Mouse (Mus musculus) forebrain, embryonic 14.5 days (tissue): ENCODE measurements around the gene Stxbp5l. TPM values are rescaled to one million over a fixed set of nuclear protein-coding genes. Genes with fewer than 3 reads are reported as not detected.
"Not testable (repeated sequence)": the region's sequence is repeated elsewhere in the genome, so short reads cannot be mapped to it uniquely, and the experiment has no call there.

Experiments
- ATAC-seq: fragments of 200-750 bp; cut with Nextera tagmentation; 2 replicates; pipeline ENCODE4 v1.8.0; 2017; ENCODE audit warnings: mild to moderate bottlenecking, moderate library complexity
- DNase-seq: peaks from one replicate; pipeline ENCODE4 v3.0.0-alpha.2; 2015; ENCODE audit warnings: low spot score
- H3K27ac ChIP-seq: fragments of 300-500 bp; sonication (generic); 2 replicates; pipeline ENCODE4 v1.5.1; 2014; ENCODE audit warnings: low read depth, mild to moderate bottlenecking, control low read depth, low read length, moderate library complexity
- H3K27me3 ChIP-seq: fragments of 300-500 bp; sonication (generic); replicated peaks from 2 replicates; pipeline ENCODE4 v1.6.1; 2014; ENCODE audit warnings: low read length, control low read depth, mixed read lengths; ENCODE audit not compliant: control insufficient read depth, insufficient read depth
- H3K36me3 ChIP-seq: fragments of 300-500 bp; sonication (generic); 2 replicates; pipeline ENCODE4 v1.6.1; 2014; ENCODE audit warnings: low read length, control low read depth; ENCODE audit not compliant: control insufficient read depth, insufficient read depth
- H3K4me1 ChIP-seq: fragments of 300-500 bp; sonication (generic); 2 replicates; pipeline ENCODE4 v1.6.1; 2014; ENCODE audit warnings: antibody characterized with exemption, low read length, control low read depth; ENCODE audit not compliant: control insufficient read depth, insufficient read depth
- H3K4me2 ChIP-seq: fragments of 300-500 bp; sonication (generic); 2 replicates; pipeline ENCODE4 v1.6.1; 2014; ENCODE audit warnings: mild to moderate bottlenecking, control low read depth, low read length
- H3K4me3 ChIP-seq: fragments of 300-500 bp; sonication (generic); 2 replicates; pipeline ENCODE4 v1.5.1; 2014; ENCODE audit warnings: low read depth, low read length, control low read depth
- H3K9ac ChIP-seq: fragments of 300-500 bp; sonication (generic); 2 replicates; pipeline ENCODE4 v1.6.1; 2014; ENCODE audit warnings: mild to moderate bottlenecking, low read length, control low read depth, moderate library complexity
- H3K9me3 ChIP-seq: fragments of 300-500 bp; sonication (generic); replicated peaks from 2 replicates; pipeline ENCODE4 v1.6.1; 2016; ENCODE audit warnings: low read length, control low read depth, mixed read lengths; ENCODE audit not compliant: control insufficient read depth
- WGBS: fragments of 180-500 bp; shearing (Covaris S2); extraction: QIAGEN DNeasy Blood & Tissue Kit; methylation state at CpG from one replicate; pipeline ENCODE4 v1.1.7; 2014; 5-methylcytosine and 5-hydroxymethylcytosine counted together
- polyA plus RNA-seq: library from polyadenylated mRNA; unstranded; fragments of >200 nt; fragmentation: Nextera tagmentation; extraction: Ambion mirVana; gene quantifications from 2 replicates; pipeline ENCODE4 v1.2.1, GENCODE M21; 2014

Gene Stxbp5l
- polyA plus RNA-seq, 1 experiment from 2014 or later = 3.0 TPM

GRCm38 (mm10) chr16:37194152-37194551 lies 190.6 kb downstream of the Stxbp5l start:
- DNase-seq = no peak
- Histone ChIP-seq H3K4me1 (no peaks in the 10 kb centered on the region), H3K27ac (no peak overlapping the region), H3K9me3 (no peaks in the 10 kb centered on the region), H3K36me3 (no peaks in the 10 kb centered on the region), H3K27me3 (no peaks in the 10 kb centered on the region), H3K4me3 (no peak overlapping the region), H3K9ac (no peak overlapping the region), H3K4me2 (no peak overlapping the region)
- no peak for ATAC-seq

GRCm38 (mm10) chr16:37125190-37125589 lies 259.6 kb downstream of the Stxbp5l start:
- not testable (repeated sequence) for H3K27ac ChIP-seq, H3K4me2 ChIP-seq, DNase-seq, ATAC-seq, H3K9me3 ChIP-seq, H3K4me1 ChIP-seq, H3K9ac ChIP-seq, H3K4me3 ChIP-seq, H3K36me3 ChIP-seq, H3K27me3 ChIP-seq
- 100% methylated on average over 1 of the region's 1 CpGs for WGBS

GRCm38 (mm10) chr16:37109285-37109684 lies 275.5 kb downstream of the Stxbp5l start:
- Histone ChIP-seq H3K27me3 (no peaks in the 10 kb centered on the region), H3K4me3 (no peak overlapping the region), H3K4me1 (no peaks in the 10 kb centered on the region), H3K36me3 (no peaks in the 10 kb centered on the region), H3K27ac (no peak overlapping the region), H3K9me3 (no peaks in the 10 kb centered on the region), H3K9ac (no peak overlapping the region), H3K4me2 (no peak overlapping the region)
- peak; percentile 93 for ATAC-seq
- WGBS = 35% methylated on average over 3 of the region's 3 CpGs
- DNase-seq = peak; percentile 89

- 37% methylated on average over 5 of the region's 5 CpGs for WGBS
- Histone ChIP-seq H3K4me1 (no peaks in the 10 kb centered on the region), H3K4me3 (no peak overlapping the region), H3K27me3 (no peaks in the 10 kb centered on the region), H3K9me3 (no peaks in the 10 kb centered on the region), H3K9ac (no peak overlapping the region), H3K27ac (no peak overlapping the region), H3K4me2 (no peak overlapping the region), H3K36me3 (no peaks in the 10 kb centered on the region)
- no peak for DNase-seq
- ATAC-seq = 0 out of 2 replicates have a peak, but pooled peaks have one; percentile 40
Observed at GRCm38 (mm10) chr16:37108763-37109162, 276.0 kb downstream of the Stxbp5l start.

GRCm38 (mm10) chr16:37094169-37094833 lies 290.5 kb downstream of the Stxbp5l start:
- Histone ChIP-seq H3K9me3 (no peaks in the 10 kb centered on the region), H3K36me3 (peaks cover 4% of the 10 kb centered on the region; the same call in 1 of the 2 replicates), H3K27ac (no peak overlapping the region), H3K27me3 (no peaks in the 10 kb centered on the region), H3K4me1 (no peaks in the 10 kb centered on the region), H3K4me3 (no peak overlapping the region), H3K9ac (no peak overlapping the region), H3K4me2 (no peak overlapping the region)
- DNase-seq = no peak
- ATAC-seq = no peak
- 68% methylated on average over 4 of the region's 4 CpGs for WGBS

- Histone ChIP-seq H3K4me1 (no peaks in the 10 kb centered on the region), H3K27ac (no peak overlapping the region), H3K36me3 (peaks cover 10% of the 10 kb centered on the region), H3K9me3 (no peaks in the 10 kb centered on the region), H3K4me2 (no peak overlapping the region), H3K9ac (no peak overlapping the region), H3K27me3 (no peaks in the 10 kb centered on the region), H3K4me3 (no peak overlapping the region)
- no peak for DNase-seq
- no peak for ATAC-seq
- WGBS = 65% methylated on average over 1 of the region's 1 CpGs
Observed at GRCm38 (mm10) chr16:37089648-37090047, 295.1 kb downstream of the Stxbp5l start.

- Histone ChIP-seq H3K9me3 (no peaks in the 10 kb centered on the region), H3K27ac (no peak overlapping the region), H3K27me3 (no peaks in the 10 kb centered on the region), H3K4me3 (no peak overlapping the region), H3K4me1 (no peaks in the 10 kb centered on the region), H3K36me3 (peaks cover 13% of the 10 kb centered on the region; the same call in 1 of the 2 replicates), H3K9ac (no peak overlapping the region), H3K4me2 (no peak overlapping the region)
- DNase-seq (no peak), ATAC-seq (no peak)
- WGBS = 81% methylated on average over 5 of the region's 5 CpGs
Observed at GRCm38 (mm10) chr16:37072354-37072753, 312.4 kb downstream of the Stxbp5l start.

Other genes with a start within 250 kb of the Stxbp5l start
- 42.3 and 43.9 TPM in 2 replicates for gene Gtf2e1, start 154.8 kb upstream of the Stxbp5l start, polyA plus RNA-seq
- gene Rabl3, start 154.9 kb upstream of the Stxbp5l start, polyA plus RNA-seq = 22.6 and 22.8 TPM in 2 replicates
- not detected in 2 replicates for gene Hgd, start 195.2 kb upstream of the Stxbp5l start, polyA plus RNA-seq